Mouse (Mus musculus) hindbrain, embryonic 10.5 days (tissue): ENCODE data around the gene Wfikkn2. TPM values are rescaled to one million over a fixed set of nuclear protein-coding genes. Genes with fewer than 3 reads are reported as not detected.

ENCODE experiments used
- DNase-seq: peaks from one replicate; pipeline ENCODE4 v3.0.0-alpha.2; 2017; ENCODE audit warnings: low spot score
- H3K27ac ChIP-seq: fragments of 300-500 bp; sonication (generic); 2 replicates; pipeline ENCODE4 v1.5.1; 2016; ENCODE audit warnings: mild to moderate bottlenecking, moderate library complexity
- H3K27me3 ChIP-seq: fragments of 300-500 bp; sonication (generic); 2 replicates; pipeline ENCODE4 v1.6.1; 2016; ENCODE audit warnings: mild to moderate bottlenecking; ENCODE audit not compliant: poor library complexity, insufficient read depth, severe bottlenecking
- H3K36me3 ChIP-seq: fragments of 300-500 bp; sonication (generic); 2 replicates; pipeline ENCODE4 v1.6.1; 2016; ENCODE audit warnings: mild to moderate bottlenecking, moderate library complexity
- H3K4me1 ChIP-seq: fragments of 300-500 bp; sonication (generic); replicated peaks from 2 replicates; pipeline ENCODE4 v1.6.1; 2016; ENCODE audit warnings: mild to moderate bottlenecking
- H3K4me3 ChIP-seq: fragments of 300-500 bp; sonication (generic); 2 replicates; pipeline ENCODE4 v1.5.1; 2016; ENCODE audit warnings: mild to moderate bottlenecking, moderate library complexity
- H3K9me3 ChIP-seq: fragments of 300-500 bp; sonication (generic); 2 replicates; pipeline ENCODE4 v1.6.1; 2016; ENCODE audit warnings: mild to moderate bottlenecking, moderate library complexity
- WGBS: fragments of 180-500 bp; shearing (Covaris S2); methylation state at CpG from one replicate; pipeline ENCODE4 v1.1.7; 2016; 5-methylcytosine and 5-hydroxymethylcytosine counted together
- polyA plus RNA-seq: library from polyadenylated mRNA; unstranded; fragments of >200 nt; fragmentation: Nextera tagmentation; extraction: Ambion mirVana; gene quantifications from 2 replicates; pipeline ENCODE4 v1.2.1, GENCODE M21; 2016

The Wfikkn2 gene
- polyA plus RNA-seq, 1 experiment from 2014 or later: 2.0 TPM

- Histone ChIP-seq H3K4me1 (no peaks in the 10 kb centered on the region), H3K36me3 (no peaks in the 10 kb centered on the region), H3K27ac (no peak overlapping the region), H3K9me3 (no peaks in the 10 kb centered on the region), H3K4me3 (no peak overlapping the region), H3K27me3 (peaks cover 4% of the 10 kb centered on the region; the same call in 1 of the 2 replicates)
- WGBS: 81% methylated on average over 9 of the region's 9 CpGs
- DNase-seq: no peak
These were observed 7.4 kb upstream of the Wfikkn2 start for GRCm38 (mm10) chr11:94253156-94253555.

GRCm38 (mm10) chr11:94246789-94247061 is 920 bp upstream of the Wfikkn2 start:
- peak overlapping the region; percentile 79 for H3K27ac ChIP-seq
- WGBS: 68% methylated on average over 8 of the region's 8 CpGs
- no peak for DNase-seq
- no peak overlapping the region for H3K4me3 ChIP-seq
- H3K36me3 ChIP-seq: no peaks in the 10 kb centered on the region
- peaks cover 40% of the 10 kb centered on the region for H3K27me3 ChIP-seq
- H3K4me1 ChIP-seq: peaks cover 59% of the 10 kb centered on the region
- H3K9me3 ChIP-seq: no peaks in the 10 kb centered on the region

GRCm38 (mm10) chr11:94244385-94244784 is 1.4 kb downstream of the Wfikkn2 start:
- DNase-seq: no peak
- H3K9me3 ChIP-seq: no peaks in the 10 kb centered on the region
- H3K4me1 ChIP-seq: peaks cover 68% of the 10 kb centered on the region
- H3K27me3 ChIP-seq: peaks cover 45% of the 10 kb centered on the region
- 70% methylated on average over 9 of the region's 9 CpGs for WGBS
- H3K27ac ChIP-seq: peak overlapping the region; percentile 64; the same call in 1 of the 2 replicates
- H3K36me3 ChIP-seq: no peaks in the 10 kb centered on the region
- no peak overlapping the region for H3K4me3 ChIP-seq

- WGBS: 35% methylated on average over 15 of the region's 15 CpGs
- DNase-seq: no peak
- H3K36me3 ChIP-seq: no peaks in the 10 kb centered on the region
- H3K4me1 ChIP-seq: peaks cover 68% of the 10 kb centered on the region
- peaks cover 48% of the 10 kb centered on the region for H3K27me3 ChIP-seq
- no peaks in the 10 kb centered on the region for H3K9me3 ChIP-seq
- peak overlapping the region; percentile 81 for H3K27ac ChIP-seq
- peak overlapping the region; percentile 49 for H3K4me3 ChIP-seq
These were observed 2.2 kb downstream of the Wfikkn2 start for GRCm38 (mm10) chr11:94243422-94244180.

- peak; percentile 51 for DNase-seq
- WGBS: 5% methylated on average over 29 of the region's 29 CpGs
- Histone ChIP-seq H3K9me3 (no peaks in the 10 kb centered on the region), H3K27me3 (peaks cover 47% of the 10 kb centered on the region), H3K36me3 (no peaks in the 10 kb centered on the region), H3K4me1 (peaks cover 68% of the 10 kb centered on the region), H3K4me3 (peak overlapping the region; percentile 49), H3K27ac (peak overlapping the region; percentile 81)
These were observed 2.9 kb downstream of the Wfikkn2 start for GRCm38 (mm10) chr11:94242760-94243421.

GRCm38 (mm10) chr11:94239706-94240105 is 6.1 kb downstream of the Wfikkn2 start:
- Histone ChIP-seq H3K9me3 (no peaks in the 10 kb centered on the region), H3K27me3 (peaks cover 44% of the 10 kb centered on the region), H3K4me1 (peaks cover 47% of the 10 kb centered on the region), H3K36me3 (no peaks in the 10 kb centered on the region), H3K4me3 (no peak overlapping the region), H3K27ac (0 out of 2 replicates have a peak overlapping the region, but pooled peaks have one; percentile 24)
- DNase-seq: no peak
- WGBS: 47% methylated on average over 9 of the region's 9 CpGs

- 93% methylated on average over 8 of the region's 8 CpGs for WGBS
- no peak for DNase-seq
- Histone ChIP-seq H3K27ac (no peak overlapping the region), H3K9me3 (no peaks in the 10 kb centered on the region), H3K4me3 (no peak overlapping the region), H3K27me3 (peaks cover 34% of the 10 kb centered on the region), H3K36me3 (no peaks in the 10 kb centered on the region), H3K4me1 (peaks cover 40% of the 10 kb centered on the region)
These were observed 7.0 kb downstream of the Wfikkn2 start for GRCm38 (mm10) chr11:94238786-94239185.

- H3K36me3 ChIP-seq: no peaks in the 10 kb centered on the region
- H3K9me3 ChIP-seq: no peaks in the 10 kb centered on the region
- H3K4me3 ChIP-seq: no peak overlapping the region
- H3K4me1 ChIP-seq: peaks cover 40% of the 10 kb centered on the region
- peaks cover 9% of the 10 kb centered on the region for H3K27me3 ChIP-seq
- peak overlapping the region; percentile 84 for H3K27ac ChIP-seq
- 19% methylated on average over 3 of the region's 3 CpGs for WGBS
- DNase-seq: peak; percentile 72
These were observed 9.7 kb downstream of the Wfikkn2 start for GRCm38 (mm10) chr11:94236074-94236473.

- Histone ChIP-seq H3K9me3 (no peaks in the 10 kb centered on the region), H3K27me3 (peaks cover 9% of the 10 kb centered on the region; the same call in 1 of the 2 replicates), H3K4me1 (peaks cover 34% of the 10 kb centered on the region), H3K27ac (peak overlapping the region; percentile 43), H3K4me3 (no peak overlapping the region), H3K36me3 (no peaks in the 10 kb centered on the region)
- WGBS: 87% methylated on average over 8 of the region's 8 CpGs
- DNase-seq: no peak
These were observed 10.9 kb downstream of the Wfikkn2 start for GRCm38 (mm10) chr11:94234857-94235256.

GRCm38 (mm10) chr11:94234380-94234779 is 11.4 kb downstream of the Wfikkn2 start:
- Histone ChIP-seq H3K4me3 (no peak overlapping the region), H3K4me1 (peaks cover 31% of the 10 kb centered on the region), H3K9me3 (no peaks in the 10 kb centered on the region), H3K27ac (peak overlapping the region; percentile 43; the same call in 1 of the 2 replicates), H3K27me3 (peaks cover 9% of the 10 kb centered on the region; the same call in 1 of the 2 replicates), H3K36me3 (no peaks in the 10 kb centered on the region)
- 94% methylated on average over 12 of the region's 12 CpGs for WGBS
- DNase-seq: no peak

- H3K27ac ChIP-seq: peak overlapping the region; percentile 75
- peak; percentile 23 for DNase-seq
- WGBS: 62% methylated on average over 6 of the region's 6 CpGs
- H3K9me3 ChIP-seq: no peaks in the 10 kb centered on the region
- no peaks in the 10 kb centered on the region for H3K36me3 ChIP-seq
- H3K27me3 ChIP-seq: 0 out of 2 replicates have a peak, but pooled peaks cover 5% of the 10 kb centered on the region
- no peak overlapping the region for H3K4me3 ChIP-seq
- H3K4me1 ChIP-seq: peaks cover 39% of the 10 kb centered on the region
These were observed 12.4 kb downstream of the Wfikkn2 start for GRCm38 (mm10) chr11:94233405-94233804.

- no peak for DNase-seq
- H3K4me3 ChIP-seq: no peak overlapping the region
- H3K4me1 ChIP-seq: peaks cover 49% of the 10 kb centered on the region
- WGBS: 75% methylated on average over 19 of the region's 19 CpGs
- no peaks in the 10 kb centered on the region for H3K36me3 ChIP-seq
- H3K27me3 ChIP-seq: no peaks in the 10 kb centered on the region
- H3K27ac ChIP-seq: peak overlapping the region; percentile 54
- no peaks in the 10 kb centered on the region for H3K9me3 ChIP-seq
These were observed 13.8 kb downstream of the Wfikkn2 start for GRCm38 (mm10) chr11:94231821-94232552.

- DNase-seq: no peak
- H3K4me3 ChIP-seq: no peak overlapping the region
- no peak overlapping the region for H3K27ac ChIP-seq
- H3K36me3 ChIP-seq: no peaks in the 10 kb centered on the region
- H3K9me3 ChIP-seq: no peaks in the 10 kb centered on the region
- no peaks in the 10 kb centered on the region for H3K27me3 ChIP-seq
- H3K4me1 ChIP-seq: peaks cover 48% of the 10 kb centered on the region
- WGBS: 89% methylated on average over 8 of the region's 8 CpGs
These were observed 15.6 kb downstream of the Wfikkn2 start for GRCm38 (mm10) chr11:94230244-94230643.
